Mouse (Mus musculus): ENCODE data around the gene Dpf1. TPM values are rescaled to one million over a fixed set of nuclear protein-coding genes. Genes with fewer than 3 reads are reported as not detected.

Gene Dpf1
- polyA plus RNA-seq, 1 experiment from 2014 or later = 5.9 TPM

DNA sequence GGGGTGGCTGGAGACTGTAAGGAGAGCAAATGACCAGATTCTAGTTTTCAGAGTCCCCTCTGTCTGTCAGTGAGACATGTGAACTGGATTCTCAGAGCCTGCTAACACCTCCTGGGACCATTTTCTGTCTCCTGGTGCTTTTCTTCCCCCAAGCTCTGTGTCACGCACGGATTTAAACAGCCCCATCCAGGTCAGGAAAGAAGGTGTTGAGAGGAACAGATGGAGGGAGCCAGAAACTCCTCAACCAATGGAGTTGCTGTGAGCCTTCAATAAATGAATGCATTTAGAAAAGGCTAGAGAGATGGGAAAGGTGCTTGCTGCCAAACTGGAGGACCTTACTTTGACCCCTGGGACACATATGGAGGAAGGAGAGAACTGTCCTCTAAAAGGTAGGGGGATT, 34.0 kb downstream of the Dpf1 start:
- Histone ChIP-seq H3K36me3 (peaks cover 31% of the 10 kb centered on the region), H3K27ac (no peak overlapping the region), H3K4me1 (peaks cover 16% of the 10 kb centered on the region), H3K27me3 (peaks cover 53% of the 10 kb centered on the region), H3K4me3 (replicated peaks) (no peak overlapping the region), H3K9me3 (replicated peaks) (no peaks in the 10 kb centered on the region), H3K4me2 (no peak overlapping the region), H3K9ac (no peak overlapping the region)
- no peak for ATAC-seq (replicated peaks; ENCODE audit: low FRiP score)
- 82% methylated on average over 2 of the region's 2 CpGs for WGBS

DNA sequence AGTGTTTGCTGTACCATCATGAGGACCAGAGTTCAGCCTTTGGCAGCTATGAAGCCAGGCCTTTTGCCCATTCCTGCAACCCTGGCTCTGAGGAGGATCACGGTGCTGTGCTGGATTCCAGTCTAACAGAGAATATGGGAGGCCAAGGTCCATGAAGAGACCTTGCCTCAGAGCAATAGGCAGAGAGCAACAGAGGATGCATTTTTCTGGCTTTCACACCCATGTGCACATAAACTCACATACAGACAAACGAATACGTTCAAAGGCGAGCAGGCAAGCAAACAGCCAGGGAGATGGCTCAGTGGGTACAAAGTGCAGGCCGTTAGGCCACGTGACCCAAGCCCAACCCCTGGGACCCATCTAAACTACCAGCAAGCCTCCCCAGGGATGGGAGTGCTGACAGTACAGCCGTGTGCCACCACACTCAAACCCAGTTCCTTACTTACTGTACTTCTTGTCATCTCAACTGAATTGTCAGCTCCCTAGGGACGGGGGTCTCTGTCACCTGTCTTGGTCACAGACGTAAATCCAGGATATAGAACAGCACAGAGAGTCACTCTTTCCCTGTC, 34.7 kb downstream of the Dpf1 start:
- Histone ChIP-seq H3K4me2 (no peak overlapping the region), H3K9ac (no peak overlapping the region), H3K27ac (no peak overlapping the region), H3K9me3 (replicated peaks) (no peaks in the 10 kb centered on the region), H3K36me3 (peaks cover 26% of the 10 kb centered on the region), H3K27me3 (peaks cover 53% of the 10 kb centered on the region), H3K4me3 (replicated peaks) (no peak overlapping the region), H3K4me1 (peaks cover 16% of the 10 kb centered on the region)
- peak; percentile 45 for ATAC-seq (replicated peaks; ENCODE audit: low FRiP score)
- 59% methylated on average over 9 of the region's 9 CpGs for WGBS

DNA sequence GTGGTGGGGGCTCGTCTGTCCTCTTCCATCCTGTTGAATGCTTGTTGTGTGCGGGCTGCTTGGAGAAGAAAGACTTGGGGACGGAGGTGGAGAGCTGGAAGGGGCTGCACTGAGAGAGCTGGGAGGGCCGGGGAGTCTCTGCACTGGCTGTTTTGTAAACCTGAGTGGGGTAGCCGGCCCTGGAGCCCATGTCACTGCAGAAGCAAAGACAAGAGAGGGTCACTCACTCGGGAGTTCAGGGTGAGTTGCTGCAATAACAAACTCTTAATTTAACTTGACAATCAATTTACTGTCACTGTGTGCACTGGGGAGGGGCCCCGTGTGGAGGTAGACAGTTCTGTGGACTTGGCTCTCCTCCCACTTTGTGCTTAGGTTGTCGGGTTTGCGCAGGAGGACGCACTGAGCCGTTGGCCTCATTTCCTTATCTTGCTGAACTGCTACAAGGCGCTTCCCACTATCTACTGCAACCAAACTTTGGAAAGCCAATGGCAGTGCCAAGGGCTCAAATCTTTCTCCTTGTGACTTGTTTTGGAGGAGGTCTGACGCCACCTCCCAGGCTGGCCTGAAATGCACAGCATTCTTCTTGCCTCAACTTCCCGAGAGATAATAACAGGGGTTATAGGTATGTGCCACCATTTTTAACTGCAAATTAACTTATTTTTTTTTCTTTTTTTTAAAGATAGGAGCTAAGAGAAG, 35.4 kb downstream of the Dpf1 start:
- peak; percentile 69 for ATAC-seq (replicated peaks; ENCODE audit: low FRiP score)
- H3K4me1 ChIP-seq = peaks cover 16% of the 10 kb centered on the region
- no peak overlapping the region for H3K4me2 ChIP-seq
- no peak overlapping the region for H3K9ac ChIP-seq
- 32% methylated on average over 14 of the region's 14 CpGs for WGBS
- H3K9me3 ChIP-seq (replicated peaks) = no peaks in the 10 kb centered on the region
- H3K27me3 ChIP-seq = peaks cover 53% of the 10 kb centered on the region
- no peak overlapping the region for H3K27ac ChIP-seq
- no peak overlapping the region for H3K4me3 ChIP-seq (replicated peaks)
- H3K36me3 ChIP-seq = peaks cover 26% of the 10 kb centered on the region

DNA sequence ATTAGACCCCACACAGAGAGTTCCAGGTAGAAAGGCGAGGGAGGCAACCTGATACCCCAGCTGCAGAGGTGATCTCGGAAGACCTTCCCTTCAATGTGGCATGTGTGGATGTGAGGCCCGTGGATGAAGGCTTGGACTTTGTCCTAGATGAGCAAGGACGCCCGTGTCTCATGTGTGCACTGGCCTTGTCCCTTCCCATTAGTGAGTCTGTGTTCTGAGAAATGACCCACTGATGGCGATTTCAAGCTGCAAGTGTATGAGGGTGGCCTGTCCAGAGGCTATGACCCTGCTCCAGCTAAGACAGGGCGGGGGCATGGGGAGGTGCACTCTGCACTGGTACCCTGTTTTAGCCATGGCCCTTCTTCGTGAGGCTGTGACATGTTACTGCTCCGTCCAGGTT, 36.5 kb downstream of the Dpf1 start:
- H3K36me3 ChIP-seq = peaks cover 25% of the 10 kb centered on the region
- H3K4me1 ChIP-seq = peaks cover 16% of the 10 kb centered on the region
- H3K4me2 ChIP-seq = no peak overlapping the region
- WGBS = 72% methylated on average over 9 of the region's 9 CpGs
- no peak overlapping the region for H3K9ac ChIP-seq
- no peak overlapping the region for H3K27ac ChIP-seq
- H3K4me3 ChIP-seq (replicated peaks) = no peak overlapping the region
- no peak for ATAC-seq (replicated peaks; ENCODE audit: low FRiP score)
- H3K27me3 ChIP-seq = peaks cover 47% of the 10 kb centered on the region
- no peaks in the 10 kb centered on the region for H3K9me3 ChIP-seq (replicated peaks)

DNA sequence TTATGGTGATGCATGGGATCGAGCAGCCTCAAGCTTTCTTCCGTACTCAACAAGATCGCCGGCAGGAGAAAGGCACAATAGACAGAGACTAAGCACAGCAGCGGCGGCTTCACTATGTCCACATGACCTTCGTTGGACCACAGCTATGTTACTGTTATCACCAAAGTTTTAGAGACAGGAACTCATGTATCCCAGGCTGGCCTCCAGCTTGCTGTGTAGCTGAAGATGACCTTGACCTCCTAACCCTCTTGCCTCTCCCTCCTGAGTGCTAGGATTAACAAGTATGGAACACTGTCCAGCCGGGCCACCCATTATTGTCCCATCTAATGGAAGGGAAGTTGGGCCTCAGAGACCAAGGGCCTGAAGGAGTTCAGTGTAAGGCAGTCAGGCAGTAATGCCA, 37.1 kb downstream of the Dpf1 start:
- Histone ChIP-seq H3K36me3 (peaks cover 25% of the 10 kb centered on the region), H3K4me3 (replicated peaks) (no peak overlapping the region), H3K9me3 (replicated peaks) (no peaks in the 10 kb centered on the region), H3K4me1 (peaks cover 16% of the 10 kb centered on the region), H3K9ac (no peak overlapping the region), H3K27me3 (peaks cover 45% of the 10 kb centered on the region), H3K27ac (no peak overlapping the region), H3K4me2 (no peak overlapping the region)
- 95% methylated on average over 8 of the region's 8 CpGs for WGBS
- no peak for ATAC-seq (replicated peaks; ENCODE audit: low FRiP score)

DNA sequence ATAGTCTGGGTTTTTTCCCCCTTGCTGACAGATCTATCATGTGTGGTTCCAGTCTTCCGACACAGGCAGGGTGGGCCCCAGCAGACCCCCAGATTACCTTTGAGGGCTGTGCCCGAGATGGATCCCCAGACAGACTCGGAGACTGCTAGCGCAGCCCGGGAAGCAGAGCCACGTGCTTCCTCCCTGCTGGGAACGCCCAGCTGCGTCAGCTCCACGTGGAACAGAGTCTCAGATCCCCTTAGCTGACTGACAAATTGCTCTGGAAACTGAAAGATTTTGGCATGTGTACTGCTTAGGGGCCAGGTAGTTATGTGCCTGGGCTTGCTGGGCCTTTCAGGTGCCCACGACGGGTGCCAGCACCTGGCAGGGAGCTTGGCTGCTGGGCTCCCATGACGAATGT, 38.0 kb downstream of the Dpf1 start:
- Histone ChIP-seq H3K27ac (no peak overlapping the region), H3K4me3 (replicated peaks) (no peak overlapping the region), H3K27me3 (peaks cover 42% of the 10 kb centered on the region), H3K4me1 (peaks cover 16% of the 10 kb centered on the region), H3K36me3 (peaks cover 22% of the 10 kb centered on the region), H3K4me2 (no peak overlapping the region), H3K9ac (no peak overlapping the region), H3K9me3 (replicated peaks) (no peaks in the 10 kb centered on the region)
- no peak for ATAC-seq (replicated peaks; ENCODE audit: low FRiP score)
- 73% methylated on average over 12 of the region's 12 CpGs for WGBS

DNA sequence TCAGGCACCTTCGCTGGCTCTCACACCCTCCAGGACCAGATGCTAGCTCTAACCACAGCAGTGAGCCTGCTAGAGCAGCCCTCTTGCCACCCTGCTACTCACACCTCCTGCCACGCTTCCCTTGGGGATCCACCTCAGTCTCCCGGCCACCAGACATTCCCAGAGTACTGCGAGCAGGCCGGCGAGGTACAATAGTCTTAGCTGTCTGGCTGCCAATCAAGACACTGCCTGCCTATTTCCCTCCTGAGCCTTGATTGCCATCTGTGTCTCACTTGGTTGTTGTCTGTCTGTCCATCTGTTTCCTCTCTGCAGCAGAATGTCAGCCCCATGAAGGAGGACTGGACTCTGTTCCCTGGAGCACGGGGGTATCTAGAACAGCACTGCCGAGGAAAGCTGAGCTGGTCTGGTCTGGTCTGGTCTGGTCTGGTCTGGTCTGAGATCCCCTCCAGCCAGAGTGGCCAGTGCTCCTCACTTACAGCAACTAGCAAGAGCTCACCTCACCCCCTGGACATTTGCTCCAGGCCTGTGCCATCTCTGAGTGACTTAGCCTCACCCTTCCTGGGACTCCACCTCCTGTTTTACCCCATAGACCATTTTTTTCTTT, 38.8 kb downstream of the Dpf1 start:
- Histone ChIP-seq H3K9ac (no peak overlapping the region), H3K4me2 (no peak overlapping the region), H3K27me3 (peaks cover 34% of the 10 kb centered on the region), H3K9me3 (replicated peaks) (no peaks in the 10 kb centered on the region), H3K27ac (no peak overlapping the region), H3K4me1 (peaks cover 16% of the 10 kb centered on the region), H3K4me3 (replicated peaks) (no peak overlapping the region), H3K36me3 (peaks cover 26% of the 10 kb centered on the region)
- ATAC-seq (replicated peaks; ENCODE audit: low FRiP score) = no peak
- WGBS = 67% methylated on average over 8 of the region's 8 CpGs

DNA sequence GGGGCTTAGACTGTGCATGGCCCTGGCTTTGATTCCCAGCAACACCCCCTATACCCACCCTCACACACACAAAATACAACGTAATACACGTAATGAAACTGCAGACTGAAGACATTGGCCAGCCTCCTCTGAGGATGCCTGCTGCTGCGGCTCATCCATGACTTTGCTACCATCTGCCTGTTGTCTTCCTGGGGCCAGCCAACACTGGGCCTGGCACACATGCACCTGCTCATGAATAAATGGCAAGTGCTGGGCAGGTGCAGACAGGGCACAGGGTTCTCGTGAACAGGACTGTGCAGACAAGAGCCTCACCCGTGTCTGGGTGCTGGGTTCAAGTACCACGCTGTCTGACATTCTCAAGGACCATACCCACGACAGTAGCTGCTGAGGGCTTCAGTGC, 40.0 kb downstream of the Dpf1 start:
- Histone ChIP-seq H3K27me3 (peaks cover 30% of the 10 kb centered on the region), H3K9ac (no peak overlapping the region), H3K4me2 (no peak overlapping the region), H3K36me3 (peaks cover 35% of the 10 kb centered on the region), H3K4me3 (replicated peaks) (no peak overlapping the region), H3K4me1 (peaks cover 12% of the 10 kb centered on the region), H3K27ac (no peak overlapping the region), H3K9me3 (replicated peaks) (no peaks in the 10 kb centered on the region)
- 94% methylated on average over 7 of the region's 7 CpGs for WGBS
- no peak for ATAC-seq (replicated peaks; ENCODE audit: low FRiP score)

DNA sequence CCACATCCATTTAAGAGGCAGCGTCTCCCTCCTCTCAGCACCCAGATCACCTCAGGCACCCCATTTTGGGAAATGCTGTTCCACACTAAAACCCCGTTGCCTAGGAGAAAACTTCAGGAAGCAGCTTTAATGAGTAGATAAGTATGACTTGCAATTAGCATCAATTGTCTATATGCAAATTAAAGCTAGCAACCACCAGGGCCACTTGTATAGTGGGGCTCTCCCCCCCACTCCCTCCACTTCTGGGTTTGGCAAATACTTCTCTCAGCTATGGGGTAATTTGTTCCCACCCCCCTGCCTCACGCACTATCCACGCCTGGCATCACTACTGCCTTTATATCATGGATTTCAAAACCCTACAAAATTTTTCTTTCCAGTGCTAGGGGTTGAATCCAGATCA, 41.8 kb downstream of the Dpf1 start:
- ATAC-seq (replicated peaks; ENCODE audit: low FRiP score) = no peak
- 90% methylated on average over 4 of the region's 4 CpGs for WGBS

DNA sequence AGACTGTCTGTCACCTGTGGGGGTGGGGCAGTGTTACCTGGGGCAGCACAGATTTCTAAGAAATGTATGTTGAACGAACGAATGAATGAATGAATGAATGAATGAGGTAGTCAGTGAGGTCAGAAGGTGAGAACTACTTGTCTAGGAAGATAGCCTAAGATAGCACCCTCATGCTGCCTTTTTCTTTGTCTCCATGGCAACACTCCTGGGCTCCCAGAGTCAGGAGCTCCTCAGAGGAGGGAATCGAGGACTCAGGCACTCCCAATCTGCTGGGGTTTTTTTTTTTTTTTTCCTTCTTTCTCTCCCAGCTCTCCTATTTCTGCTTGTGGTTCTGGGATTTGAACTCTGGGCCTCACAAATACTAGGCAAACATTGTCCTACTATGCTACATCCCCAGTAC, 42.5 kb downstream of the Dpf1 start:
- no peak overlapping the region for H3K4me3 ChIP-seq (replicated peaks)
- H3K36me3 ChIP-seq = peaks cover 50% of the 10 kb centered on the region
- H3K4me2 ChIP-seq = no peak overlapping the region
- ATAC-seq (replicated peaks; ENCODE audit: low FRiP score) = no peak
- no peaks in the 10 kb centered on the region for H3K9me3 ChIP-seq (replicated peaks)
- no peak overlapping the region for H3K9ac ChIP-seq
- no peak overlapping the region for H3K27ac ChIP-seq
- WGBS = 80% methylated on average over 3 of the region's 3 CpGs
- H3K4me1 ChIP-seq = no peaks in the 10 kb centered on the region
- H3K27me3 ChIP-seq = peaks cover 16% of the 10 kb centered on the region

More for the DNA sequence above, 41.8 kb downstream of the Dpf1 start:
- H3K9me3 ChIP-seq (replicated peaks) = no peaks in the 10 kb centered on the region
- H3K27ac ChIP-seq = no peak overlapping the region
- H3K9ac ChIP-seq = no peak overlapping the region
- peaks cover 23% of the 10 kb centered on the region for H3K27me3 ChIP-seq
- H3K36me3 ChIP-seq = peaks cover 46% of the 10 kb centered on the region
- H3K4me3 ChIP-seq (replicated peaks) = no peak overlapping the region
- H3K4me1 ChIP-seq = no peaks in the 10 kb centered on the region
- no peak overlapping the region for H3K4me2 ChIP-seq

DNA sequence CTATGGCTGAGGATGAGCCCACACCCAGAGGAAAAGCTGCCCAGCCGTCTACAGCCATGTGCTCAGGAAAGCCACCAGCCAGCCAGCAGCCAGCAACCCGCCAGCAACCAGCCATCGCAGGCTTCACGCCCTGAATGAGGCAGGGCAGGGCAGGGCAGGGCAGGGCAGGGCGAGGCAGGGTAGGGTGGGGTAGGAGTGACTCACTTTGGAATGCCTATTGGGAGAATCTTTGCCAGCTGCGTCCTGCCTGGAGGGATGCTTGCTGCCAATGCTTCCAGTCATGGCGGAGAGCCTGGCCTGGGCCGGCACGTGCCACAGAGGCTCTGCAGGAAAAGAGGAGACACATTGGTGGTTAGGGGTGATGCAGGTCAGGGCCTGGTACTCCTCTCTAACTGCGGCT, 46.7 kb downstream of the Dpf1 start:
- no peak overlapping the region for H3K27ac ChIP-seq
- H3K36me3 ChIP-seq = peaks cover 73% of the 10 kb centered on the region
- ATAC-seq (replicated peaks; ENCODE audit: low FRiP score) = no peak
- H3K27me3 ChIP-seq = no peaks in the 10 kb centered on the region
- no peak overlapping the region for H3K4me2 ChIP-seq
- no peaks in the 10 kb centered on the region for H3K9me3 ChIP-seq (replicated peaks)
- H3K9ac ChIP-seq = no peak overlapping the region
- WGBS = 90% methylated on average over 10 of the region's 10 CpGs
- no peaks in the 10 kb centered on the region for H3K4me1 ChIP-seq
- no peak overlapping the region for H3K4me3 ChIP-seq (replicated peaks)

DNA sequence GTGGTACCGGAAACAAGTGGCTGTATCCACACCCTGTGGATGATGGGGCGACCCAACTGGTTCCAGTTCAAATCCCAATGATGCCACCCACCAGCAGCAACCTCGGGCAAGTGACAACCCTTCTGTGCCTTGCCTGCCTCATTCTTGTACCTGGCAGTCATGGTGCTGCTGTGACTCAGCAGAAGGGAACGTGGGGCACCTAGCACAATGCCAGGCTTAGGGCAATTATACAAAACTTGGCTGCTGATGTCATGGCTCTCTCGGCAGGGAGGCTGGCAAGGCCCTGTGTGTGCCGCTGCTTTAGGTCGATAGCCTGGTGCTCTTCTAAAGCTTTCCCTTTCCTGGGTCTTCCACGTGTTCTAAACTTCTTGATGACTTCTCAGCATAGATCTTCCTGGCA, 48.5 kb downstream of the Dpf1 start:
- 90% methylated on average over 8 of the region's 8 CpGs for WGBS
- Histone ChIP-seq H3K4me1 (no peaks in the 10 kb centered on the region), H3K36me3 (peaks cover 72% of the 10 kb centered on the region), H3K4me3 (replicated peaks) (no peak overlapping the region), H3K27ac (no peak overlapping the region), H3K4me2 (no peak overlapping the region), H3K9ac (no peak overlapping the region), H3K9me3 (replicated peaks) (no peaks in the 10 kb centered on the region), H3K27me3 (no peaks in the 10 kb centered on the region)
- no peak for ATAC-seq (replicated peaks; ENCODE audit: low FRiP score)
